Mouse (Mus musculus): ENCODE results near the gene Schip1.
A peak's percentile ranks its signal among the peaks of the same experiment; 100 is the strongest.

The Schip1 gene

GRCm38 (mm10) chr3:68583031-68583693 is 518.6 kb downstream of the Schip1 start:
- no peak for DNase-seq (ENCODE audit: low spot score in 2 of 2)

GRCm38 (mm10) chr3:68583771-68584511 is 519.3 kb downstream of the Schip1 start:
- peak in 1 of 2 experiments; percentile 59 for DNase-seq (ENCODE audit: low spot score in 2 of 2)

GRCm38 (mm10) chr3:68585213-68585612 is 520.6 kb downstream of the Schip1 start:
- no peak for DNase-seq (ENCODE audit: low spot score in 2 of 2)

GRCm38 (mm10) chr3:68586646-68587064 is 522.1 kb downstream of the Schip1 start:
- DNase-seq (ENCODE audit: low spot score in 2 of 2), result peak in 1 of 2 experiments; percentile 18

- no peak for DNase-seq (ENCODE audit: low spot score in 2 of 2)
Measured at GRCm38 (mm10) chr3:68587567-68588245, 523.1 kb downstream of the Schip1 start.

- DNase-seq (ENCODE audit: low spot score in 2 of 2), result no peak
Measured at GRCm38 (mm10) chr3:68589220-68589840, 524.7 kb downstream of the Schip1 start.

- no peak for DNase-seq (ENCODE audit: low spot score in 2 of 2)
Measured at GRCm38 (mm10) chr3:68590436-68590835, 525.8 kb downstream of the Schip1 start.

GRCm38 (mm10) chr3:68592575-68592974 is 528.0 kb downstream of the Schip1 start:
- DNase-seq (ENCODE audit: low spot score in 2 of 2), result no peak

GRCm38 (mm10) chr3:68593073-68593867 is 528.7 kb downstream of the Schip1 start:
- DNase-seq (ENCODE audit: low spot score in 2 of 2), result peak; percentile 64 to 81

GRCm38 (mm10) chr3:68595316-68595925 is 530.8 kb downstream of the Schip1 start:
- DNase-seq (ENCODE audit: low spot score in 2 of 2), result no peak

- DNase-seq (ENCODE audit: low spot score in 2 of 2), result no peak
Measured at GRCm38 (mm10) chr3:68596938-68597337, 532.3 kb downstream of the Schip1 start.

- DNase-seq (ENCODE audit: low spot score in 2 of 2), result no peak
Measured at GRCm38 (mm10) chr3:68602891-68603290, 538.3 kb downstream of the Schip1 start.

GRCm38 (mm10) chr3:68604467-68604866 is 539.9 kb downstream of the Schip1 start:
- DNase-seq (ENCODE audit: low spot score in 2 of 2), result no peak

- no peak for DNase-seq (ENCODE audit: low spot score in 2 of 2)
Measured at GRCm38 (mm10) chr3:68604962-68605361, 540.4 kb downstream of the Schip1 start.

- DNase-seq (ENCODE audit: low spot score in 2 of 2), result no peak
Measured at GRCm38 (mm10) chr3:68605942-68606603, 541.5 kb downstream of the Schip1 start.

GRCm38 (mm10) chr3:68606730-68607129 is 542.1 kb downstream of the Schip1 start:
- DNase-seq (ENCODE audit: low spot score in 2 of 2), result no peak

- no peak for DNase-seq (ENCODE audit: low spot score in 2 of 2)
Measured at GRCm38 (mm10) chr3:68607336-68607735, 542.7 kb downstream of the Schip1 start.

- peak; percentile 66 to 77 for DNase-seq (ENCODE audit: low spot score in 2 of 2)
Measured at GRCm38 (mm10) chr3:68608848-68609497, 544.4 kb downstream of the Schip1 start.

GRCm38 (mm10) chr3:68610011-68610410 is 545.4 kb downstream of the Schip1 start:
- DNase-seq (ENCODE audit: low spot score in 2 of 2), result no peak

All from right cerebral cortex, postnatal 10 days (tissue).